Mouse (Mus musculus): Measurements from ENCODE around the gene Birc2.
"Not testable (repeated sequence)": the region's sequence is repeated elsewhere in the genome, so short reads cannot be mapped to it uniquely, and the experiment has no call there.

The Birc2 gene

GRCm38 (mm10) chr9:7836905-7837805, at the start of gene Birc2:
TSS of gene Birc2 (minus strand) at chr9:7837064.
- peak; percentile 99 for DNase-seq (ENCODE audit: extremely low read depth, insufficient read length, low spot score)

DNA sequence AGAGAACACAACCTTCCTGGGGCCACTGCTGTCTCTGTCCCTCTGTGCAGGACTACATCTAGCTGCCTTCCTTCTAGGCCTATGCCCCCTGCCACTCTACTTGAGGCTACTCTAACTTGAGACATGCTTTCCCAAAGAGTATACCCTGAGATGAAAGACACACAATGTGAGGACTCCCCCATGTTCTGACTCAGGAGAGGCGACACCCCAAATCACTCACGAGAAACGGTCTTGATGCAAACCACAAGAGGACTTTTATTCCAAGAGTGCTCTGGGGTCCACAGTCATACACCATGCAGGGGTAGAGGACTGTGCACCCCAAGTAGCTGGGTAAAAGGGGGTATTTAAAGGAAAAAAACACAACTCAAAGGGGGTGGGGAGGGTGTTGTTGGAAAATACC, 47.5 kb upstream of the Birc2 start:
- DNase-seq (ENCODE audit: extremely low read depth, insufficient read length, low spot score), result no peak

- no peak for DNase-seq (ENCODE audit: extremely low read depth, insufficient read length, low spot score)
Measured at GRCm38 (mm10) chr9:7882304-7882865, 45.5 kb upstream of the Birc2 start.

GRCm38 (mm10) chr9:7873511-7874211, 36.8 kb upstream of the Birc2 start:
- DNase-seq (ENCODE audit: extremely low read depth, insufficient read length, low spot score), result no peak

- DNase-seq (ENCODE audit: extremely low read depth, insufficient read length, low spot score), result no peak
Measured at GRCm38 (mm10) chr9:7872775-7873439, 36.0 kb upstream of the Birc2 start, which contains the start of gene Birc3. TSS of gene Birc3 (minus strand) at chr9:7873186.

DNA sequence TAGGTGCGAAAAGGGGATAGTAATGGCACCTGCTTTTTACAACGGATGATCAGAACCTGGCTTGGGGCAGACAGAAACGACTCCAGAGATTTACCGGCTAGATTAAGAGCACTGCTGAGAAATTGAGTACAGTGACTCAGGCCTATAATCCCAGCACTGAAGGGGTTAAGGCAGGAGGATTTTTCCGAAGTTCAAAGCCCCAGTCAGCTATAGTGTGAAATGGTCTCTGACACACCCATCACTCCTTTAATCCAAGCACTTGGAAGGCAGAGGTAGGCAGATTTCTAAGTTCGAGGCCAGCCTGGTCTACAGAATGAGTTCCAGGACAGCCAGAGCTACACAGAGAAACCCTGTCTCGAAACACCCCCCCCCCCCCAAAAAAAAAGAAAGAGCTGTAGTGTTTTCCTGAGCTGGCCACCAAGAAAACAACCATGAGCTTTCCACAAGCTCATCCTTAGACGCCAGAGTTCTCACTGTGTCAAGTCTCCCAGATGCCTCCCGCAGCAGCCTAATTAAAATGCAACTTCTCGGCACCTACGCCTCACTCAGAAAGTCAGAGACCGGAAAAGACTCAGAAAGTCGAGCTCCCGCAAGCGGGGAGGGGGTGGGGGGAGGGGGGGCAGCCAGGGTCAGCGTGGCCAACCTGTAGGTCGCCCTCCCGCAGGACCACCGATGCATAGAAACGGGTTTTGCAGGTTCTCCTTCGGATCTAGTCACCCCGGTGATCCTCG, 35.3 kb upstream of the Birc2 start:
- DNase-seq (ENCODE audit: extremely low read depth, insufficient read length, low spot score), result no peak

DNA sequence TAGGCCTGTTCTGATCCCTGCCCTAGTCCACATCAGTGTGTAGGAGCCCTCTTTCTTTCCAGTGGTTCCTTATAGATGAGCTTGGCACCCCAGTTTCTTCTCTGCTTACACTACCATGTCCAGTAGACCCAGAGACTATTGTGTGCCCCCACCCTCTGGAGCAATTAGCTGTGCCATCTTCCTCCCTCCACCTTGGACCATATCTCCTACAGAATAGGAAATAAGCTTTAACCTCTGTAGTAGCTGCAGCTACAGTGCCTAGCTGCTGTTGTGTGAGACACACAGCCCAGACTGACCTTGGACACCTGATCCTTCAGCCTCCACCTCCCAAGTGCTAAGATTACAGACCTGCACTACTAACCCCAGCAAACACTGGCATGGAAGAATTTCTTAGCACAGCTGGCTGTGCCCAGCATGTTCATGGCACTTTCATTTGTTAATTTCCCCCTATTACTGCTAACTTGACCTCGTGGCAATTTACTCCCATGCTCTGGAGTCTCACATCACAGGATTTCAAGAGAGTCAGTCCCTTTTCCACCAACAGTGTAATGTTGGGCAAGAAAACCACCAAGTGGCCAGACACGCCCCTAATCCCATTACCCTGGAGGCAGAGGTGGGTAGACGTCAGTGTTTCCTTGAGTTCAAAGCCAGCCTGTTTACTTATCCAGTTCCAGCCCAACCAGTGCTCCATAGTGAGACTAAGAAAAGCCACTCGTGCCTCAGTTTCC, 34.6 kb upstream of the Birc2 start:
- DNase-seq (ENCODE audit: extremely low read depth, insufficient read length, low spot score), result no peak

DNA sequence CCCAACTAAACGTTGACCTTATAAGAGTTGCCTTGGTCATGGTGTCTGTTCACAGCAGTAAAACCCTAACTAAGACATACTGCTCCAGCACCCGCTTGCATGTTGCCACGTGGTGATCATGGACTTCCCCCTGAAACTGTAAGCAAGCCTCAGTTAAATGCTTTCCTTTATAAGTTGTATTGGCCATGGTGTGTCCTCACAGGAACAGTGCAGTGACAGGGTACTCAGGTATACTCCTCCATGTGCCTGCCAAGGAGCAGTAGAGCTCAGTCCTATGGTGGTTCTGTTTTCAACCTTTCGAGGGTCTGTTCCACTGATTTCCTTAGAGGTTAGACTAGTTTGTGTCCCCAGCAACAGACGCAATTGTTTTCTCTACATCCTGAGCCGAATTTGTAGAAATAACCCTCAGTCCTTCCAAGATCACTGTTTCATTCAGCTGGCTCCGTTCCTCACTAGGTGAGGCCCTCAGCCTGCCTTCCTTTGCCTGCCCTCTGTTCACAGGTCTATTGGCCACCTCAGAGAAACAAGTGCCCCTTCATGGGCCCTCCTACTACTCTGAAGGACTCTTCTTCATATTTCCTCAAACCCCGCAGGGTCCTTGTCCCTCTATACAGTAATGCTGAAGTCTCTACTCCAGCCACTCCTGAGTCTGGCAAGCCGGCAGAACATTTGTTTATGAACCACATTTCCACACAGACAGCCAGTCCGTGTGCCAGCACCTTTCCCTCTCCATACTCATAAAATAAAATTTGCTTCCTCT, 33.9 kb upstream of the Birc2 start:
- DNase-seq (ENCODE audit: extremely low read depth, insufficient read length, low spot score), result no peak

- no peak for DNase-seq (ENCODE audit: extremely low read depth, insufficient read length, low spot score)
Measured at GRCm38 (mm10) chr9:7868838-7869491, 32.1 kb upstream of the Birc2 start.

- no peak for DNase-seq (ENCODE audit: extremely low read depth, insufficient read length, low spot score)
Measured at GRCm38 (mm10) chr9:7867981-7868380, 31.1 kb upstream of the Birc2 start.

DNA sequence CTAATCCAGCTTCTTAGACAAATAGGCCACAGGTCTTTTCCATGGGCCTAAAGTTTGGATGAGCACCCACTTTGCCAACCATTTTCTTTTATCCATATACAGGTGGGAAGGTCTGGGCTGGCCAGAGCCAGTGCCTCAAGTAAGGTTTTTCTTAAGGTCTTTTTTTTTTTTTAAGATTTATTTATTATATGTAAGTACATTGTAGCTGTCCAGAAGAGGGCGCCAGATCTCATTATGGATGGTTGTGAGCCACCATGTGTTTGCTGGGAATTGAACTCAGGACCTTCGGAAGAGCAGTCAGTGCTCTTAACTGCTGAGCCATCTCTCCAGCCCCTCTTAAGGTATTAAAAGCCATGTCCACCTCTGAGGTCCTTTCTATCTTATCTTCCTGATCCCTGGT, 30.1 kb upstream of the Birc2 start:
- not testable (repeated sequence) for DNase-seq (ENCODE audit: extremely low read depth, insufficient read length, low spot score)

GRCm38 (mm10) chr9:7860976-7861375, 24.1 kb upstream of the Birc2 start:
- no peak for DNase-seq (ENCODE audit: extremely low read depth, insufficient read length, low spot score)

DNA sequence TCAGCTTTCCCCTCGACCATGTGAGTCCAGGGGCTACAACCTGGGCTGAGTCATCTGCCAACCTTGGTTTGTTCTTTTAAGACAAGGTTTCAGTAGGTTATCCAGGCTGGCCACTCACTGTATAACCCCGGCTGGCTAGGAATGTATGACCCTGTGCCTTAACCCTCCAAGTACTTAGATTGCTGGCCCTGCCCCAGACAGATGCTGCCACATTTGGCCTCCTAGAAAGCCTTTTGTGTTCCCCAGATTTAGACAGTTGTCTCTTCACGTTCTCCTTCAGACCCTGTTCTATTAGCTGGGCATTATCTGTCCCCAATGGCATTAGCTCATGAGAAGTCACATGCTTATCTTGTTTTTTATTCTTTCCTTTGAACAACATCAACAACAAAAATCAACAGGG, 19.0 kb upstream of the Birc2 start:
- DNase-seq (ENCODE audit: extremely low read depth, insufficient read length, low spot score), result no peak

DNA sequence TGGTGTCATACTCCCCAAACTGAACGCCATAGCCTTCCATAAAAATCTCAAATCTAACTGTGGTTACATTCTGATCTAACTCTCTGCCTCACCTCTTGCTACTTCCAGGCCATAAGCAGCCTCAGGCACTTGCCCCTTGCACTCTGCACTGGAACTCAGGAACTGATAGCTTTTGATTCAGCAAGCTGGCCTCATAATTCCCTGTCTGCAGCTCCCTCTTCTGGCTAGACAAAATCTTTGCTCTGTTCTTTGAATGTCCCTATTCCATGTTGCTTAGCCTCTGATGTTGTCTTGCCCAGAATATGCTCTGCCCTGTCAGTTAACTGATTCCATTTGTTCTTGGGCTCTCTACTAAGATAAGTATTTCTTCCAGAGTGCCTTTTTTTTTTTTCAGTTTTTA, 18.5 kb upstream of the Birc2 start:
- DNase-seq (ENCODE audit: extremely low read depth, insufficient read length, low spot score), result no peak

DNA sequence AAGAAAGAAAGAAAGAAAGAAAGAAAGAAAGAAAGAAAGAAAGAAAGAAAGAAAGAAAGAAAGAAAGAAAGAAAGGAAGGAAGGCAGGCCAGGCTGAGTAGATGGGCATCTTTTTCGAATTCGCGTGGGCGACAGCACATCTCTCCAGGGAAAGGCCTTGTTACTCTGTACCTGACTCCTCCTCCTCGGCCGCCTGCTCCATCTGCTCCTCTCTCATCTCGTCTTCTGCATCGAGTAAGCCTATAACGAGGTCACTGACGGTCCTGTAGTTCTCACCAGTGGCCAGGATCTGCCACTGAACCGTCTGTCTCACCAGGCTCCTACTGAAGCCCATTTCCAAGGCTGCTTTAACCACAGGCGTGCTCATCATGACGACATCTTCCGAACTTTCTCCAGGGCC, 17.3 kb upstream of the Birc2 start:
- DNase-seq (ENCODE audit: extremely low read depth, insufficient read length, low spot score), result not testable (repeated sequence)

DNA sequence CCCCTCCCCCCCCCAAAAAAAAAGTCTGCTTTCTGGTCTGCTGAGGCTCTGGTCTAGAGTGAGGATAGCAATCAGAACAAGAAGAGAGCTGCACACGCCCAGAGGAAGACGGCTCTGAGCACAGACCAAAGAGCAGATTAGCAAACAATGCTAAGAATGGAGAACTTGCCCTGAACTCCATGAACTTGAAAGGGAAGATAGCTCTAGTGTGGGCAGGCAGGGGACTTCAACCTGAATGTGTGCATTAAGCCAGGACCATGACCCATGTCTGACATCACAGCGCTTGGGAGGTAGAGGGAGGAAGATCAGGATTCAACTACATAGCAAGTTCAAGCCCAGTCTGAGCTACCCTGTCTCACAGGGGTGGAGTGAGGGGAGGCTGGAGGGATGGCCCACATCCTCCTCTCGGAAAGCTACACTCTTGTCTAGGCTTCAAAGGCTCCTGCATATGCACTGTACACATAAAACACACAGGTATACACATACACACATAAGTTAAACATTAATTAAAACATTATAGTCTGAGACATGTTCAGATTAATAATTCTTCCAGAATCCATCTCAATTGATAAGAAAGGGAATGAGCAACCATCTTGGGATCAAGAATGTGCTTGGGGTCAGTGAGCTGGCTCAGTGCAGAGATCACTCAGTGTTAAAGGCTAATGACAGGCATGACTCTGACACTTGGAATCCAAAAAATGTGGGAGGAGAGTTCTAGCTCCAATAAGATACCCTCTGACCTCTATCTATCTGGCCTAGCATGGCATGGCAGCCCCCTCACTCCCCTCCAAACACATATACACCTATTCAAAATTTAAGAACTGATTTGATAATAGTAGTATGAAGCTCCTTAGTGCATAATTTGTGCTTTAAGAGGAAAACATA, 15.7 kb upstream of the Birc2 start:
- no peak for DNase-seq (ENCODE audit: extremely low read depth, insufficient read length, low spot score)

DNA sequence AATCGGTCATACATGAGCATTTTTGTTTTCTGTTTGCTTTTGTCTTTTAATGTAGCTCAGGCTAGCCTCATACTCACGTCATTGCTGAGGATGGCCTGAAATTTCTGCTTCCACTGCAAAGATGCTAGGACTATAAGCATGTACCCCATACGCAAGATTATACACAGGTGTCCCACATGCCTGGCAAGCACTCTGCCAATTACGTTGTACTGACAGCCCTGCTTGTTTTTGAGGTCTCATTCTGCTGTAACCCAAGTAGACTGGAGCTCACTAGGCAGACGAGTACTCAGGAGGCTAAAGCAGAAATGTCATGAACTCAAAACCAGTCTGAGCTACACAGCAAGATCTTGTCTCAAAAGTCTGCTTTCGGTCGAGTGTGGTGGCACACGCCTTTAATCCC, 15.0 kb upstream of the Birc2 start:
- DNase-seq (ENCODE audit: extremely low read depth, insufficient read length, low spot score), result no peak

DNA sequence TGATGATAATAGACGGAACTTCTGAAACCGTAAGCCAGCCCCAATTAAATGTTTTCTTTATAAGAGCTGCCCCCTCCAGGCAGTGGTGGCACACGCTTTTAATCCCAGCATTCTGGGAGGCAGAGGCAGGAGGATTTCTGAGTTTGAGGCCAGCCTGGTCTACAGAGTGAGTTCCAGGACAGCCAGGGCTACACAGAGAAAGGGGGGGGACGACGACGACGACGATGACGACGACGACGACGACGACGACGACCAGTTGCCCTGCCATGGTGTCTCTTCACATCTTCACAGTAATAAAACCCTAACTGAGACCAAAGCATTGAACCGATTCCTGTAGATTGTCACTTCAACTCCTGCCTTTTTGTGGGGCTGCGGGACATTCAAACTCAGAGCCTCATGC, 11.3 kb upstream of the Birc2 start:
- no peak for DNase-seq (ENCODE audit: extremely low read depth, insufficient read length, low spot score)
